Mouse (Mus musculus): Measurements from ENCODE around the gene Asah2.
"Not testable (repeated sequence)": the region's sequence is repeated elsewhere in the genome, so short reads cannot be mapped to it uniquely, and the experiment has no call there.

Asah2 gene

GRCm38 (mm10) chr19:32107771-32108306, at the start of gene Asah2:
TSS of gene Asah2 (minus strand) at chr19:32108211.
- peak; percentile 52 for DNase-seq (ENCODE audit: low spot score)

GRCm38 (mm10) chr19:32157045-32157444, 49.0 kb upstream of the Asah2 start:
- DNase-seq (ENCODE audit: low spot score) = no peak

GRCm38 (mm10) chr19:32152529-32152928, 44.5 kb upstream of the Asah2 start:
- DNase-seq (ENCODE audit: low spot score) = no peak

GRCm38 (mm10) chr19:32148710-32149109, 40.7 kb upstream of the Asah2 start:
- DNase-seq (ENCODE audit: low spot score) = no peak

GRCm38 (mm10) chr19:32142383-32142782, 34.4 kb upstream of the Asah2 start:
- DNase-seq (ENCODE audit: low spot score) = no peak

GRCm38 (mm10) chr19:32138361-32139088, 30.5 kb upstream of the Asah2 start:
- no peak for DNase-seq (ENCODE audit: low spot score)

- no peak for DNase-seq (ENCODE audit: low spot score)
These were observed 29.9 kb upstream of the Asah2 start for GRCm38 (mm10) chr19:32137904-32138303.

- no peak for DNase-seq (ENCODE audit: low spot score)
These were observed 29.0 kb upstream of the Asah2 start for GRCm38 (mm10) chr19:32136888-32137625.

GRCm38 (mm10) chr19:32131707-32132488, 23.9 kb upstream of the Asah2 start:
- DNase-seq (ENCODE audit: low spot score) = not testable (repeated sequence)

- no peak for DNase-seq (ENCODE audit: low spot score)
These were observed 21.3 kb upstream of the Asah2 start for GRCm38 (mm10) chr19:32129281-32129680.

- no peak for DNase-seq (ENCODE audit: low spot score)
These were observed 19.3 kb upstream of the Asah2 start for GRCm38 (mm10) chr19:32127180-32127850.

GRCm38 (mm10) chr19:32124155-32124554, 16.1 kb upstream of the Asah2 start:
- DNase-seq (ENCODE audit: low spot score) = no peak

- DNase-seq (ENCODE audit: low spot score) = peak; percentile 48
These were observed 15.2 kb upstream of the Asah2 start for GRCm38 (mm10) chr19:32123196-32123595.

- no peak for DNase-seq (ENCODE audit: low spot score)
These were observed 12.8 kb upstream of the Asah2 start for GRCm38 (mm10) chr19:32120798-32121197.

GRCm38 (mm10) chr19:32119666-32120065, 11.7 kb upstream of the Asah2 start:
- no peak for DNase-seq (ENCODE audit: low spot score)

- no peak for DNase-seq (ENCODE audit: low spot score)
These were observed 10.5 kb upstream of the Asah2 start for GRCm38 (mm10) chr19:32118496-32118895.

- no peak for DNase-seq (ENCODE audit: low spot score)
These were observed 9.5 kb upstream of the Asah2 start for GRCm38 (mm10) chr19:32117484-32118018.

- no peak for DNase-seq (ENCODE audit: low spot score)
These were observed 4.1 kb upstream of the Asah2 start for GRCm38 (mm10) chr19:32111866-32112790.

- DNase-seq (ENCODE audit: low spot score) = no peak
These were observed 1.3 kb downstream of the Asah2 start for GRCm38 (mm10) chr19:32106750-32107149.

GRCm38 (mm10) chr19:32104217-32104616, 3.8 kb downstream of the Asah2 start:
- DNase-seq (ENCODE audit: low spot score) = no peak

GRCm38 (mm10) chr19:32102976-32103300, 5.1 kb downstream of the Asah2 start:
- DNase-seq (ENCODE audit: low spot score) = peak; percentile 18

All from layer of hippocampus, adult 9-10 months (tissue).